Mouse (Mus musculus) neural tube, embryonic 11.5 days (tissue): Measurements from ENCODE around the gene Phf5a. TPM values are rescaled to one million over a fixed set of nuclear protein-coding genes. Genes with fewer than 3 reads are reported as not detected.

ENCODE experiments used
- ATAC-seq: fragments of 200-750 bp; cut with Nextera tagmentation; 2 replicates; pipeline ENCODE4 v1.8.0; 2017; ENCODE audit warnings: moderate number of reproducible peaks, mild to moderate bottlenecking, moderate TSS enrichment, moderate library complexity; ENCODE audit not compliant: insufficient read depth, low FRiP score, low TSS enrichment
- DNase-seq: peaks from one replicate; pipeline ENCODE4 v3.0.0-alpha.2; 2015; ENCODE audit warnings: low spot score
- H3K27ac ChIP-seq: fragments of 300-500 bp; sonication (generic); 2 replicates; pipeline ENCODE4 v1.5.1; 2014; ENCODE audit warnings: low read depth, mild to moderate bottlenecking, low read length
- H3K27me3 ChIP-seq: fragments of 300-500 bp; sonication (generic); 2 replicates; pipeline ENCODE4 v1.6.1; 2014; ENCODE audit warnings: mild to moderate bottlenecking, low read length, mixed read lengths; ENCODE audit not compliant: control insufficient read depth, insufficient read depth
- H3K36me3 ChIP-seq: fragments of 300-500 bp; sonication (generic); 2 replicates; pipeline ENCODE4 v1.6.1; 2014; ENCODE audit warnings: mild to moderate bottlenecking, low read length, moderate library complexity, mixed read lengths; ENCODE audit not compliant: control insufficient read depth, insufficient read depth
- H3K4me1 ChIP-seq: fragments of 300-500 bp; sonication (generic); 2 replicates; pipeline ENCODE4 v1.6.1; 2014; ENCODE audit warnings: low read length, mixed read lengths; ENCODE audit not compliant: control insufficient read depth, insufficient read depth
- H3K4me2 ChIP-seq: fragments of 300-500 bp; sonication (generic); 2 replicates; pipeline ENCODE4 v1.6.1; 2014; ENCODE audit warnings: low read depth, mild to moderate bottlenecking, moderate library complexity
- H3K4me3 ChIP-seq: fragments of 300-500 bp; sonication (generic); 2 replicates; pipeline ENCODE4 v1.5.1; 2014; ENCODE audit warnings: low read depth, low read length
- H3K9ac ChIP-seq: fragments of 300-500 bp; sonication (generic); 2 replicates; pipeline ENCODE4 v1.6.1; 2014; ENCODE audit warnings: mild to moderate bottlenecking, low read length
- H3K9me3 ChIP-seq: fragments of 300-500 bp; sonication (generic); 2 replicates; pipeline ENCODE4 v1.6.1; 2016; ENCODE audit warnings: low read length; ENCODE audit not compliant: control insufficient read depth
- WGBS: fragments of 180-500 bp; shearing (Covaris S2); extraction: QIAGEN DNeasy Blood & Tissue Kit; methylation state at CpG from one replicate; pipeline ENCODE4 v1.1.7; 2014; 5-methylcytosine and 5-hydroxymethylcytosine counted together
- polyA plus RNA-seq: library from polyadenylated mRNA; unstranded; fragments of >200 nt; fragmentation: Nextera tagmentation; extraction: Ambion mirVana; gene quantifications from 2 replicates; pipeline ENCODE4 v1.2.1, GENCODE M21; 2014

Phf5a gene
- polyA plus RNA-seq, 1 experiment from 2014 or later: 203 TPM

DNA sequence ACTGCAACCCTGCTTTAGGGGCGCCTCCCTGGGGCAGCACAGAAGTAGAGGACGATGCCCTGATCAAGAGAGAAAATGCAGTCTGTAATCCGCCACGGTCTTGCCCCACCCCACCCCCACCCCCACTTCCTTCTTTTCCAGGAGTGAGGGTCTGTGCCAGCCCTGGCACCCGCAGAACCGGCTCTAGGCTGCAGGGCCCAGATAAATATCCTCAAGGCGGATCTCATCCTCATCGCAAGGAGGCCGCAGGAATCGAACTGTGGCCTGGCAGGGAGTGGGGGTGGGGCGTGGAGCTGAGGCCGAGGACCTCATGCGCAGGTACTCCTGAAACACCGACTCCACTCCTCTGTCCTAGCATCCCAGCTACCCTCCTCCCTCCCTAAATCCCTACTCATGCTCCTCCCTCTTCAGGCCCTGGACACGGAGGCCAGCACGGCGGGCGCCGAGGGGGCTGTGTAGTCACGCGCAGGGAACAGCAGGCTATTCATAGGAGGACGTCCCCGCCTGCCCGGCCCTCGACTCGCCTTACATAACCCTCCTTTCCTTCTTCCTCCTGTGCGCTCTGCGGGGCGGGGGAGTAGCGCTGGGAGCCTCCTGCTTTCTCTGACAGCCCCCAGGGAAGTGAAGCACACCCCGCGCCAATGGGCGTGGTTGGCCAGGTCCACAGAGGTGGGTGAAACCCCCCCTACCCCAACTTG is 35.4 kb downstream of the Phf5a start:
- DNase-seq (peak; percentile 66), ATAC-seq (peak; percentile 76; the same call in 1 of the 2 replicates)
- peak overlapping the region; percentile 41 for H3K9ac ChIP-seq
- no peaks in the 10 kb centered on the region for H3K27me3 ChIP-seq
- peak overlapping the region; percentile 15; the same call in 1 of the 2 replicates for H3K4me3 ChIP-seq
- 3% methylated on average over 31 of the region's 33 CpGs for WGBS
- no peaks in the 10 kb centered on the region for H3K9me3 ChIP-seq
- H3K27ac ChIP-seq: no peak overlapping the region
- H3K36me3 ChIP-seq: no peaks in the 10 kb centered on the region
- H3K4me1 ChIP-seq: 0 out of 2 replicates have a peak, but pooled peaks cover 5% of the 10 kb centered on the region
- H3K4me2 ChIP-seq: peak overlapping the region; percentile 39

DNA sequence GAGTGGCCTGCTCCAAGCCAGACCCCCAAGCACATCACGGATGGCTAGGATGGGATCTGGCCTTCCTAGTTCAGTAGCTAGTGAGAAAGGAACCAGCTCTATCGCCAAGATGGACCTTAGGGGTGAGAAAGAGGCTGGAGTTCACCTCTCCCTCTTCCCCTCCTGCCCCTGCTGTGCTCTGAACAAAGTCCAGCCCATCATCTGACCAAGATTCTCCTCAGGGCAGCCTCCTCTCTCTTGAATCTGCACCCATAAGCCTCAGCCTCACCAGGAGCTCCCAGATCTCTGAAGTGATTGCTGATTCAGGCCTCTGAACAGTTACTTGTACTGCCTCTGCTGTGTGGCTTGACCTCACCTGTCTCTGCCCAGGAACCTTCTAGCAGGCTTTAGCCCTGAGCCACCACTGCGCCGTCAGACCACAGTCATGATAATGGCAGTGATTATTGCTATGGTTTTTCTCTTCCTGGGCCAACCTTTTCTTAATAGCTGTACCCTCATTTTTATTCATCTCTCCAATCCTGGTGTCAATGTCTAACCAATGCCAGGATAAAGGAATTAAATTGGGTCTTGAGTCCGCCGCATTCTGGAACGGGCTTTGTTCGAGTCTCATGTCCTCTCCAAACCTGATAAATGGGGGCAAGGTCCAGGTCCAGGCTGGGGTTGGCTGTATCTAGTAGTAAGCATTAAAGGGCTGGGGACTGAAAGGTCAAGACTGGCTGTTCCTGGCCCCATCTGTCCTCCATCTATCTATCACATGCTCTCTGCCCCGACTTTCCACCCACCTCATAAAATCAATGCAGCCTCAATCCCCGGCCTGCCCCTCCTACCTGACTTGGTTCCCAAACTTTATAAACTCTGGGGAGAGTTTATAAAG is 36.5 kb downstream of the Phf5a start:
- H3K27me3 ChIP-seq: no peaks in the 10 kb centered on the region
- H3K9ac ChIP-seq: no peak overlapping the region
- H3K4me3 ChIP-seq: no peak overlapping the region
- ATAC-seq (no peak), DNase-seq (no peak)
- H3K9me3 ChIP-seq: no peaks in the 10 kb centered on the region
- H3K27ac ChIP-seq: no peak overlapping the region
- WGBS: 57% methylated on average over 10 of the region's 10 CpGs
- H3K4me1 ChIP-seq: 0 out of 2 replicates have a peak, but pooled peaks cover 5% of the 10 kb centered on the region
- no peaks in the 10 kb centered on the region for H3K36me3 ChIP-seq
- H3K4me2 ChIP-seq: no peak overlapping the region

DNA sequence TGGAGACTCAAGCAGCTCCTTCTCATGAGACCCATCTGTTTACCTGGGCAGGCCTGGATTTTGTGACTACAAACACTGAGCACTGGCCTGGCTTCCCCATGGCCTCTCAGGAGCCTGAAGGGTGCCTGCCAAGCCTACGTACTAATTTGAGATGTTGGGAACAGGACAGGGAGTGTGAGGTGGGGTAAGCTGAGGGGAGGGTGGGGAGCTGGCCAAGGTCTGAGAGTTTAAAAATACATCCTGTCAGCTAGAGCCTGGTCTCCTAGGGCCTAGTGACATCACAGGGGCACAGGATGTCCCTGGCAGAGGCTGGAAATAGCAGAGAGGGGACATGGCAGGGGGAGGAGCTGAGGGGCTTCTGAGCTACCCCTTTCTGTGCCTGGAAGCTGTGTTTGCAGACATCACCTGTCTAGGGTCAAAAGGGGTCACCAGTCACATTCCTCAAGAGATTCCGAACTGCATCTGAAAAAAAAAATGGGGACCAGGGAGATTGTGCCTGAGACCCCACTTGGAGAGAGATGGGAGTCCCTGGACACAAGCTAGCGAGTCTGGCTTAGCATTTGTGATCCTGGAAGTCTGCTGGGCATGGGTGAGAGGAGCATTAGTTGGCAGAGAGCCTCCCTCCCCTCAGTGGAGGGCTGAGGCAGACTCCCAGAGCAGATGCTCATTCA is 37.4 kb downstream of the Phf5a start:
- Histone ChIP-seq H3K4me3 (no peak overlapping the region), H3K36me3 (no peaks in the 10 kb centered on the region), H3K9me3 (no peaks in the 10 kb centered on the region), H3K27ac (no peak overlapping the region), H3K4me1 (0 out of 2 replicates have a peak, but pooled peaks cover 5% of the 10 kb centered on the region), H3K27me3 (no peaks in the 10 kb centered on the region), H3K9ac (no peak overlapping the region), H3K4me2 (no peak overlapping the region)
- DNase-seq (no peak), ATAC-seq (no peak)
- WGBS: 49% methylated on average over 3 of the region's 3 CpGs

GRCm38 (mm10) chr15:81833481-81833880 is 38.2 kb downstream of the Phf5a start:
- DNase-seq: no peak
- Histone ChIP-seq H3K4me2 (no peak overlapping the region), H3K4me1 (0 out of 2 replicates have a peak, but pooled peaks cover 5% of the 10 kb centered on the region), H3K9ac (no peak overlapping the region), H3K4me3 (no peak overlapping the region), H3K27me3 (no peaks in the 10 kb centered on the region), H3K9me3 (no peaks in the 10 kb centered on the region), H3K27ac (no peak overlapping the region), H3K36me3 (no peaks in the 10 kb centered on the region)
- 86% methylated on average over 4 of the region's 4 CpGs for WGBS
- ATAC-seq: no peak

DNA sequence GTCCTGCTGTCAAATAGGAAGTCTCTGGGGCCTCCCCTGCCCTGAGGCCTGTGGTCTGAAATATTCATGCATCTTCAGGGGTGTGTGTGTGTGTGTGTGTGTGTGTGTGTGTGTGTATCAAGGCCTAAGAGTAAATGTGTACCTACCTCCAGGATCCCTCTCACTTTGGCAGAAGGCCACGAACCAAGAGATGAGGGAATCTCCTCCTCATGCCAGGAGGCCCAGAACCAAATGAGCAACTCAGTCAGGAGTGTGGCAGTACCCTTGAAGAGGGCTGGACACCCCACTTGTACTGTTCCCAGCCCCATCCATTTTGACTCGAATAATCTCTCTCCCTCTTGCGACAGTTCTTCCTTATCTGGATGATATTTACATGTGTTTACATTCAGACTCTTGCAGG is 39.5 kb downstream of the Phf5a start:
- H3K4me3 ChIP-seq: no peak overlapping the region
- DNase-seq (no peak), ATAC-seq (no peak)
- H3K9ac ChIP-seq: no peak overlapping the region
- no peaks in the 10 kb centered on the region for H3K36me3 ChIP-seq
- H3K4me1 ChIP-seq: 0 out of 2 replicates have a peak, but pooled peaks cover 5% of the 10 kb centered on the region
- WGBS: 94% methylated on average over 3 of the region's 3 CpGs
- H3K4me2 ChIP-seq: no peak overlapping the region
- H3K27me3 ChIP-seq: no peaks in the 10 kb centered on the region
- no peak overlapping the region for H3K27ac ChIP-seq
- no peaks in the 10 kb centered on the region for H3K9me3 ChIP-seq

GRCm38 (mm10) chr15:81831136-81831825 is 40.4 kb downstream of the Phf5a start:
- ATAC-seq: peak; percentile 89
- no peaks in the 10 kb centered on the region for H3K9me3 ChIP-seq
- H3K27me3 ChIP-seq: no peaks in the 10 kb centered on the region
- 17% methylated on average over 24 of the region's 24 CpGs for WGBS
- DNase-seq: peak; percentile 92
- no peak overlapping the region for H3K4me3 ChIP-seq
- 0 out of 2 replicates have a peak, but pooled peaks cover 1% of the 10 kb centered on the region for H3K4me1 ChIP-seq
- 0 out of 2 replicates have a peak overlapping the region, but pooled peaks have one; percentile 4 for H3K27ac ChIP-seq
- H3K36me3 ChIP-seq: no peaks in the 10 kb centered on the region
- no peak overlapping the region for H3K9ac ChIP-seq
- H3K4me2 ChIP-seq: peak overlapping the region; percentile 27; the same call in 1 of the 2 replicates

GRCm38 (mm10) chr15:81830530-81830929 is 41.2 kb downstream of the Phf5a start:
- Histone ChIP-seq H3K4me2 (no peak overlapping the region), H3K27ac (no peak overlapping the region), H3K4me1 (no peaks in the 10 kb centered on the region), H3K9me3 (no peaks in the 10 kb centered on the region), H3K9ac (no peak overlapping the region), H3K4me3 (no peak overlapping the region), H3K36me3 (no peaks in the 10 kb centered on the region; the same call in 1 of the 2 replicates), H3K27me3 (no peaks in the 10 kb centered on the region)
- 91% methylated on average over 4 of the region's 4 CpGs for WGBS
- DNase-seq (no peak), ATAC-seq (no peak)

GRCm38 (mm10) chr15:81829208-81829580 is 42.5 kb downstream of the Phf5a start:
- no peaks in the 10 kb centered on the region for H3K9me3 ChIP-seq
- no peak overlapping the region for H3K9ac ChIP-seq
- no peaks in the 10 kb centered on the region for H3K4me1 ChIP-seq
- no peak overlapping the region for H3K27ac ChIP-seq
- DNase-seq: no peak
- no peak overlapping the region for H3K4me2 ChIP-seq
- no peaks in the 10 kb centered on the region; the same call in 1 of the 2 replicates for H3K36me3 ChIP-seq
- ATAC-seq: no peak
- no peak overlapping the region for H3K4me3 ChIP-seq
- WGBS: 76% methylated on average over 2 of the region's 2 CpGs
- no peaks in the 10 kb centered on the region for H3K27me3 ChIP-seq
